Mouse (Mus musculus) natural killer cell, adult 2 months (primary cell): ENCODE measurements around the gene Sdhaf2.

Experiments
- DNase-seq, 2 experiments: peaks; one replicate each; pipeline ENCODE4 v3.0.0; 2022; ENCODE audit warnings: low spot score in 2 of 2

Sdhaf2 gene

DNA sequence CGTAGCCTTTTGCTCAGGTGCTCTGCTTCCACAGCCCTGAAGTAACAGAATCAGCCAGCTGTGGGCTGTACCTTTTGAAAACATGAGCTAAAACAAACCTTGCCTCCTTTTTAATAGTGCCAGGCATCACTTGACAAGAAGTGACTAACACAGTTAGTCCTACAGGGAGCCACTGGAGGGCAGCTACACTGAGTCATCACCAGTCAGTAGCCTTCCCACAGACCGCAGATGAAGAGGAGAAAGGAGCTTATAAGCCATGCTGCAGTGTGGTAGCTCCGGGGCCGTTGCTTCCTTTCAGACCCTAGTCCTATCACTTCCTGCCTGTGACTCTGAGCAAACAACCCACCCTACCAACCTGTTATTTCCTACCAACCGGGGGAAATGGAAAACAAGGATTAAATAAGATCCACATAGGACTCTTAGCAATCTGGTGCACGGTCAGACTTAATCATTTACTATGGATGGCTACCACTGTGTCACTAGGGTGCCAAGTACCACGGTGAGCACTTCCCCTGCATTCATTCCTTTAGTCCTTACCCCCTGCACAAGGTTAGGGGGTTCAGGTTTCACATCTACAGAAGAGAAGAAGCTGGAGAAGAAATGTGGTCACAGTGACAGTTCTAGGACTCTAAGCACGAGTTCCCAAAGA lies 28.3 kb downstream of the Sdhaf2 start:
- DNase-seq, result no peak

DNA sequence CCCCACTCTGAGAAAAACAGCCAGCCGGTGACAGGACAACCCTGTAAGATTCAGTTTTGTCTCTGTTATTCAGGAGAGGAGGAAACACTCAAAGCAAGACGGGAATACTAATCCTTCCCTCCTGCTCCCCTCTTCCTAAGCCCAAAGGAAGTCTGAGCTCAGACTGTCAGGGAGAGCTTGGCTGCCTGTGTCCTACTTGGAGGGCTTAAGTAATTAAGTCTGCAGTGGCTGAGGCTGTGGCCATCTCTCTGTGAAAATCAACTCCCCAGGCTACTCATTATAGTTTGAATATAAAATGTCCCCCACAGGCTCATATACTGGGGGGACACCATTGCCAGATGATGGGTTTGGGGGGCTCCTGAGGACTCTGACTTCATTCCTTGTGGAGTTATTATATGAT lies 29.0 kb downstream of the Sdhaf2 start:
- no peak for DNase-seq

DNA sequence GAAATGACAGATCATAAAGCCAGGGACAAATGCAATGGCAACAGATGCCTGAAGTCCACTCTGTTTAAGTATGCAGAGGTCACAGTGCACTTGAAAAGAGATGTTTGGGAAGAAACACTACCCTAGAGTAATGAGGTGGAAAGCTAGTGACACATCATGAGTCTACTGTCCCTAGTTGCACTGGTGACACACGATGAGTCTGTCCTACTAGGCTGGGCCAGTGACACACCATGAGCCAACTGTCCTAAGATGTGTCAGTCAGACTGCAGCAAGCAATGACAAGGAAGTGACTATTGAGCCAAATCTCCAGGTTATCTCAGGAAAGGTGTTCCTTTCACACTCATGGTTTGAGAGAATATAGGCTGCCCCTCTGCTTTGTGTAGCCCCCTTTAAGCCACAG lies 30.3 kb downstream of the Sdhaf2 start:
- no peak for DNase-seq

DNA sequence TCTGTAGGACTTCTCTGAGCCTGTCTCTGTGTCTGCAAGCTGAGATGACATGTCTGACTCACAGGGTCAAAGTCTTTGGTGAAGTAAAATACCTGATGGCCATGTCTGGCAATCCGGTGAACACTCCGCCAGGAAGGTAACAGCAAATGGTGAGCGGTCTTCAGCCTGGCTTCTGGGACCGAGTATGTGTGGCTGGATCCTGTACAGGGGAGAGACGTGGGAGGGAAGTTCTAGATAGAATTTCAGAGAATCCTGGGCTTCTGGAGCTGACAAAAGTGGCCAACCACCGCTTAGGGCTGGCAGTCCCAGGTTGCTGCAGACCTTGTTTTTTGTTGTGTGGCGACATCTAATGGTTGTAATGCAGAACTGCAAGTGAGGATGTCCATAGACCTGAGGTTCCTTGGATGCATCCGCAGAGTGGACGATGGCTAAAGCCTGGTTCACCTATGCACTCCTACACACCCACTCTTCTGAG lies 39.6 kb downstream of the Sdhaf2 start:
- peak; percentile 14 to 27 for DNase-seq

DNA sequence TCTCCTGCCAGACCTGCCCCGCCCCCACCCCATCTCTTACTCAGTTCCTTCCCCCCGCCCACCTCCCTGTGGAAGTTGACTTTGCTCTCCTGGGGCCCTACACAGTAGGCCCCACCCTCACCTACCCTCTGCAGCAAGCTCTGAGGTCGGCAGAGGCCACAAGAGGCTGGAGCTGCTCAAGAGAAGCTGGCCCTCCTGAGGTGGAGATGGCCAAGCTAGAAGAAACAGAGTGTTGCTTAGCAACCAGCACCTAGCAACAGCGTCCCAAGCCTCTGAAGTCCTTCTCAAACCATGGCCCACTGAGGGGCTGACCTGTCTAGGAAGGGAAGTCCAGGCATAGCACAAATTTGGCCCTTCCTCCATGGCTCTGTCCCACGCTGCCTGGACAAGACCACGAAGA lies 43.2 kb downstream of the Sdhaf2 start, which contains the start of gene Ppp1r32:
TSS of gene Ppp1r32 (minus strand) at position 226 of the 400 bp plus-strand sequence.
- DNase-seq, result no peak

DNA sequence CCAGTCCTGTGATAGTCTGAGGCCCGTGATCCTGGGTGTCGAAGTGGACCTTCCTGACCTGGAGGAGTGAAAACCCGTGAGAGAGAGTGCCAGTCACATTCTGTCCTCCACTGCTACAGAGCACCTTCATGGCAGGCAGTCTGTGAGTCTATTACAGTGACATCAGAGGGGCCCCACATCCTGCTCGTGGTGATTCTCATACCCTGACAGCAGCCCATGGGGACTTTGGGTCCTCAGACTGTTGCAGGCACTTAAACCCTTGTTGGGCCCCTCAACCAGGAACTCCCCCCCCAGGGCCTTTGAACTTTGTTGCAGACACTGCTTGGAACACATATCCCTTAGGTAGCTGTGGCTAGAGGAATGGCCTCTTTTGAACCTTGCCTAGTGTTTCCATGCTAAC lies 46.4 kb downstream of the Sdhaf2 start:
- no peak for DNase-seq

DNA sequence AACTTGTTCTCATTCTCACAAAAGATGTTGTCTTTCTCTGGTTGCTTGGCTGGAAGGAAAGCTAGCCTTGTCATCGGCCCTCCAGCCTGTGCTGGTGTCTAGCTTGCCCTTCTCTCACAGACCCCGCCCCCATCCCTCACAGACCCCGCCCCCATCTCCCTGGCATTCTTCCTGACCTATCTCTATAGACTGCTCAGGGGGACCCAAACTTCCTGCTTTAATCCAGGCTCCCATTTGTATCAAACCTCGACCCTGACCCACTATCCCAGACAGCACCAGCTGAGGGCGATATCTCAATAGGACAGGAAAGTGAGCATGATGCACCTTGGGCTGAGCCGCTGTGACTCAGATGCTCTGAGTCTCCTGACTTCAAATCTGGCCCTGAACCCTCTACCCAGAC lies 52.2 kb downstream of the Sdhaf2 start:
- DNase-seq, result no peak

DNA sequence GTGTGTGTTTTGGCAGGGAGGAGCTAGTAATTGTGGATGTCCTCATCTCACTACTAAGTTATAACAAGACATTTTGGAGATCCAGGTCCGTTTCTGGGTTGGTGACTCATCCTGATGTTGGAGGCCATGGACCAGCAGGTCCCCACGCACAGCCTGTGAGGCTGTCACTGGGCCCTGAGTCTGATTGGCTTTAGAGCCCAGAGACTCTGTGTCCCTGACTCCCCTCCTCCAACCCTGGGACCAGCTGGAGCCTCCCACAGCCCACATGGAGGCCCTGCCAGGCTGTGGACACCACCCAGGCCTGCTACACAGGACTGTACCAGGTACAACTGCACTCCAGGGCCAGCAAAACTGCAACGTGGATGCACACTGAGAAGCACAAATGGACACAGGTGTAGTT lies 53.0 kb downstream of the Sdhaf2 start:
- DNase-seq, result no peak

DNA sequence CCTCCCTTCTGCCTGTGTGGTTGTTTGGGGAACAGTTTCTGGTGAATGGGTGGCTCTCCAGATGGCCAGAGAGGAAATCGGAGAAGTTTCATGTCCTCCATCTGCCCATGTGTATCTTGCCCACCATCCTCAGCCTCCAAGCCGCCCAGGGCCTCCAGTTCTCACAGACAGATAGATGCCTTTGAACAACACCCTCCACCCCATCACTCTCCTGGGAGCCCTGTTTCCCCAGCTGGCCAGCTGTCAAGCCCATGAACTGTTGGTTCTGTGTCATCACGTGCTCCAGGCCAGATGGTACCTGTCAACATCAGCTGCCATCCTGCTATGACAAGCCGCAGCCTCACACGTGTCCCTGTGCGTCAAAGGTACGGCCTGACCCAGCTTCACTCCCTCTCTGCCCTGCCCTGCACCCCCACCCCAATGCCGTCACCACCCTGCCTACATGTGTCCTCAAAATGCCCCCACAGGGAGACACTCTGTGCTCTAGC lies 56.7 kb downstream of the Sdhaf2 start:
- DNase-seq, result peak in 1 of 2 experiments; percentile 36

DNA sequence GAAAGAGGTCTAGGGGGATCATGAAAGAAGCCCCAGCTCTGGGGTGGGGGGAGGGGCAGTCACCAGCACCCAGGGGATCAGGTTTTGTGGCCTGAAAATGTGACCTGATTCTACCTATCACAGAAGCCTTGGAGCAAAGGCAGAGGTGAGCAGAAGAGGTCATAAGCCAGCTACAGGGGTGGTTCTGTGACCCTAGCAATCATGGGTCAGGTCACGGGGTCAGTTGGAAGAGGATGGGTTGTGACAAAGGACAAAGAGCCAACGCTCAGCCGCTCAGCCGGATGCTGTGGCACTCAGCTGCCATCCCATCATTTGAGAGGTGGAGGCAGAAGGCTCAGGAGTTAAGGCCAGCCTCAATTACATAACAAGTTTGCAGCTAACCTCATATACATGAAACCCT lies 61.5 kb downstream of the Sdhaf2 start:
- no peak for DNase-seq

DNA sequence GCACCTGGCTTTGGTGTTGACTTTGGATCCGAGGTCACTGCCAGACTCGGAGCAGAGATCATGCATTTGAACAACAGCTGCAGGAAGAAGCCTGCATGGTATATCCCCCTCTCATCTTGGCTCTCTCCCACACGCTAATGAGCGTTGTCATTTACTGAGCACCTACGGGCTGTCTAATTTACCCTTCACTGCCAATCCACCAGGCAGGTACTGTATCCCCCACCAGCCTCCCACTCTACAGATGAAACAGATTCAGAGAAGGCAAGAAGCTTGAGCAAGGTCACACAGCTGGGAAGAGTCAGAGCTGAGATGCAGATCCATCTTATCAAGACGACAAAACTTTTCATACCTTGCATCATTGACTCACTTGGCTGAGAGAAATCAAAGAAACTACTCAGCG lies 64.4 kb downstream of the Sdhaf2 start:
- no peak for DNase-seq

DNA sequence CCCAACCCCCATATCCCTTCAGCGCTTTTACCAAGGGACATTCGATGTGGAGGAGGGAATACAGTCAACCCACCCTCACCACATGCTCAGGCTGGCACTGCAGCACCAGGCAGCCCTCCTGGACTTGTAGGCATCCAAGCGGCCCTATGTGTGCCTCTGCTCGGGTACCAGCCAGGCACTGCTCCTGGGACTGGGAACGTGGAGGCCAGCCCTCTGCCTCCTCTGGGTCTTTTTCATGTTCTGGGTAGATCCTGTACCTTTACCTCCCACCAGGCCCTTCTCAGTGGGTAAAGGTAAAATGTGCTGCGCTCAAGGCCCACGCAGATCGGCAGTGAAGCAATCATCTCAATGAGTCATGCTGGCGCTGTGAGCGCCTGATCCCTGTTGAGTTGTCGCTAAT lies 66.0 kb downstream of the Sdhaf2 start:
- no peak for DNase-seq

DNA sequence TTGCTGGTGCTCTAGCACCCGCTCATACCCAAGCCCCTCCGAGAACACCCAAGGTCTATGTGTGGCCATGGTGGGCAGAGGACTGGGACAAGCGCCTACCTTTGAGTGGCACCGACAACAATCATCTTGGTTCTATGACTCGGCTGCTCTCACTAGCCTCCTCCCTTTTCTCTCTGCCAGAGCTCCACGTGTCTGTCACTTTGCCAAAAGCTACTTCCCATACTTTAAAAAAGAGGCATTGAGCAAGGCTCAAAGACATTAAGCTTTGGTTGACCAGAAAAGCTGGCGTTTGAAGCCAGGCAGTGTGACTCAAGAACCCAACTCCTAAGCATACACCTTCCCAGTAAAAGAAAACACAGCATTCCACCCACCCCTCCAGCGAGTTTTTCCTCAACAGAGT lies 67.8 kb downstream of the Sdhaf2 start:
- DNase-seq, result no peak

DNA sequence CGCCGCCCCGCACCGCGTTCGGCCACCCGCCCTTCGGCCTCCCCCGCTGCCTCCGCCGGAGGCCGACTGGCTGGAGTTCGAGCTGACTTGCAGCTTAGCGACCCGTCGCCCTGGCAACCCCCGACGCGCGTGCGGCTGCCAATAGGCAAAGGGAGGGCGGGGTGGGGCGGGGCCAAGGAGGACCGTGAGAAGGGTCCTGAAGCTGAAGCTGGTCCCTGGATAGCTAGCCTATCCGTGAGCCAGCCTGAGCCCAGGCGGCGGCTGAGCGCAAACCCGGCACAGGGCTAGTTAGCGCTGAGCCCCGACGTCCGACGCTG lies 68.5 kb downstream of the Sdhaf2 start:
- no peak for DNase-seq

DNA sequence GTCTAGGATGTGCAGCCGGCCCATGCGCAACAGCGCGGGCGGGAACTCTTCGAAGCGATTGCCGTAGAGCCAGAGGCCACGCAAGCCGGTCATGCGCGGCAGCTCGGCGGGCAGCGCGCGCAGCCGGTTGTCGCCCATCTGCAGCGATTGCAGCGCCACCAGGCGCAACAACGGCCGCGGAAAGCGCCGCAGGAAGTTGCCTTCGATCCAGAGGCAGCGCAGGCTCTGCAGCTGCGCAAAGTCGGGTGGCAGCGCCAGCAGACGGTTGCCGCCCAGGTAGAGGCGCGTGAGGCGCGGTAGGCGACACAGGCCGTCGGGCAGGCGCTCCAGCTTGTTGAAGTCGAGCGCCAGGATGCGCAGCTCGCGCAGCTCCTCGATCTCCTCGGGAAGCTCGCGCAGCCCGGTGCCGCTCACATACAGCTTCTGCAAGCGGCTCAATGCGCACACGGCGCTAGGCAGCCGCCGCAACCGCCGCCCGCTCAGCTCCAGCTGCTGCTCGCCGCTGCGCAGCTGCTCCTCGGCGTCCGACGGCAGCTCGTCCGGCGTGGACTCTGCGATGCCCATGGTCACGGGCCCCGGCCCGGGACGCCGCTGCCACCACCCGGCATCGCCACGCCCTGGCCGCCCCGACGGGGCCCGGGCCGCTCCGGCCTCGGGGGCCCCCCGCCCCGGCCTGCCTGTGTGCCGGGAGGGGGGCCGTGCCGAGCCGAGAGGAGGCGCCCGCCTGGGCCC lies 69.0 kb downstream of the Sdhaf2 start, which contains the start of gene Lrrc10b:
TSS of gene Lrrc10b (minus strand) at position 722 of the 732 bp plus-strand sequence.
- DNase-seq, result peak in 1 of 2 experiments; percentile 38

DNA sequence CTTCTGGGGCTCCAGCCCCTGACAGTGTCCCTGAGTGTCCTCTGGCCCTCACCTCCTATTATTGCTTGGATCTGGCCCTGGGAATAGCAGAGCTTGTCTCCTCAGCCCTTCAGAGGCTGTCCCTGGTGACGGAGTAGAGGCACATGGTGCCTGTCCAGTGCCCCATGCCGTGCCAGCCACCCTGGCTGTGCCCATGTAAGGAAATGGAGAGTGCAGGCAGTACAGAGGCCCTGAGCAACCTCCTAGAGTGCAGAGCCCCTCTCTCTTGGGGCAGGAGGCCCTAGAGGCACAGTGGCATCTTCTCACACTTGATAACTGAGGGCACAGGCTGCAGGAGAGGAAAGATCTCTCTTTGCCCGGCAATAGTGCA lies 70.5 kb downstream of the Sdhaf2 start:
- DNase-seq, result no peak

DNA sequence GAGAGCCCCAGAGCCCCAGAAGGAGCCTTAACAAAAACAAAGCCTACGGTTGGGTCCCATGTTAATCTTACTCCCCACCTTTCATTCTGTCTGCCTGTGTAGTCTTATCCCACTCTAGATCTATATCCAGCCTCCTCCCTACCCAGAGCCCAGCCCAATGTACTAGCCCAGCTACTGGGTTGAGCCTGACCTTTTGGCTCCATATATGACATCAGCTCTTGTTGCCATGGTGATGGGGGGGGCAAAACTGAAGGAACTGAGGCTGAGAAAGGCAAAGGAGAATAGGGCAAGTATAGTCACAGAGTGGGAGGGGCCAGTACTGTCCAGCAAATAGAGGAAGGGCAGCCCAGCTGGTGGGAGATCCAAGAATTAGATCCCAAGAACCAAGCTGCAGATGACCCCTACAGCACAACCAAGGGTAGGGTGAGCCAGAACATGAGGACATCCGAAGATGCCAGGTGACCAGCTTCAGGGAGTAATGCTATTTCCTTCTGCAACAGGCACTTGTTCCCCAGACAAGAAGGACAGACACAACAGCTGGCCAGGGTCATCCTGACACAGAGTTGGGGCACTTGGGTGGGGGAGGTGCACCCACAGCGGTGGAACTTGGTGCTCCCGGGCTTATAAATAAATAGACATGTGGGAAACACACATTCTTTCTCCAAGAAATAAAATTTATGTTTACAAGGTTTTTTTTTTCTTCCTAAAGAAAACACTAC lies 71.1 kb downstream of the Sdhaf2 start:
- DNase-seq, result no peak
